12 mouse cellular contexts compared by ENCODE assay signal in genomic region chr11:35053613-35053950, GRCm38 (mm10).
A peak's percentile ranks its signal among the peaks of the same experiment; 100 is the strongest.
DNase-seq lines count a peak whose midpoint lies in the region; ATAC-seq and TF ChIP-seq lines count a peak whose summit lies in the region.
"Had no signal": no experiment of that assay in that cellular context is flagged by ENCODE, and none has a peak within 500 bp of the region (broad histone marks: within the 10 kb centered on the region; RNA-seq: fewer than 3 reads in every experiment).

No protein-coding gene starts in this region.

- WGBS in kidney, postnatal 0 days, result 44% methylated on average over 2 of the region's 2 CpGs
- 53% methylated on average over 2 of the region's 2 CpGs for WGBS in kidney, embryonic 14.5 days
- WGBS in embryonic facial prominence, embryonic 15.5 days, result 49% methylated on average over 2 of the region's 2 CpGs
- 81% methylated on average over 2 of the region's 2 CpGs for WGBS in forebrain, embryonic 13.5 days

- H3K9me3 ChIP-seq in kidney, postnatal 0 days (replicated peaks; ENCODE audit: low read length), result no peaks in the 10 kb centered on the region
- H3K9me3 ChIP-seq in kidney, embryonic 14.5 days (ENCODE audit: control insufficient read depth, low read length), result no peaks in the 10 kb centered on the region
- H3K9me3 ChIP-seq in embryonic facial prominence, embryonic 15.5 days (replicated peaks), result no peaks in the 10 kb centered on the region
- H3K9me3 ChIP-seq in forebrain, embryonic 13.5 days (replicated peaks), result no peaks in the 10 kb centered on the region
- H3K9me3 ChIP-seq: limb, embryonic 15.5 days; midbrain, embryonic 10.5 days had no signal

- H3K4me1 ChIP-seq in kidney, postnatal 0 days (replicated peaks; ENCODE audit: insufficient read depth, low read length), result no peaks in the 10 kb centered on the region
- 0 out of 2 replicates have a peak, but pooled peaks cover 2% of the 10 kb centered on the region for H3K4me1 ChIP-seq in kidney, embryonic 14.5 days (ENCODE audit: control insufficient read depth, insufficient read depth, low read length)
- peaks cover 6% of the 10 kb centered on the region; the same call in 1 of the 2 replicates for H3K4me1 ChIP-seq in embryonic facial prominence, embryonic 15.5 days
- no peaks in the 10 kb centered on the region for H3K4me1 ChIP-seq in forebrain, embryonic 13.5 days

- peak; percentile 39 for DNase-seq in kidney, postnatal 0 days (ENCODE audit: low spot score)
- DNase-seq in NIH3T3 (ENCODE audit: low read depth), result peak; percentile 81
- peak; percentile 72 for DNase-seq in lung, postnatal 10 days
- no peak for DNase-seq in frontal cortex, postnatal 10 days (ENCODE audit: low spot score in 2 of 2)
- DNase-seq: layer of hippocampus, adult 9-11 months; retina, postnatal 1 day had no signal

- ATAC-seq in kidney, postnatal 0 days (replicated peaks; ENCODE audit: low FRiP score, low read depth), result no peak
- no peak for ATAC-seq in kidney, embryonic 14.5 days (ENCODE audit: low FRiP score, low TSS enrichment)
- ATAC-seq in embryonic facial prominence, embryonic 15.5 days (ENCODE audit: insufficient number of reproducible peaks, low FRiP score, low TSS enrichment, low read depth), result peak; percentile 72; the same call in 1 of the 2 replicates
- no peak for ATAC-seq in forebrain, embryonic 13.5 days
- ATAC-seq: forebrain, embryonic 16.5 days had no signal

- H3K27me3 ChIP-seq in kidney, postnatal 0 days (ENCODE audit: insufficient read depth, low read length), result no peaks in the 10 kb centered on the region
- H3K27me3 ChIP-seq in kidney, embryonic 14.5 days (ENCODE audit: control insufficient read depth, insufficient read depth, low read length), result no peaks in the 10 kb centered on the region
- no peaks in the 10 kb centered on the region for H3K27me3 ChIP-seq in embryonic facial prominence, embryonic 15.5 days
- no peaks in the 10 kb centered on the region for H3K27me3 ChIP-seq in forebrain, embryonic 13.5 days
- H3K27me3 ChIP-seq: limb, embryonic 15.5 days had no signal

- no peak overlapping the region for H3K27ac ChIP-seq in kidney, postnatal 0 days
- H3K27ac ChIP-seq in kidney, embryonic 14.5 days (ENCODE audit: low read depth, low read length), result no peak overlapping the region
- H3K27ac ChIP-seq in embryonic facial prominence, embryonic 15.5 days (replicated peaks), result peak overlapping the region; percentile 19; the same call in 1 of the 2 replicates
- H3K27ac ChIP-seq in forebrain, embryonic 13.5 days, result no peak overlapping the region
- H3K27ac ChIP-seq: midbrain, embryonic 10.5 days had no signal

- no peak overlapping the region for H3K4me3 ChIP-seq in kidney, postnatal 0 days (replicated peaks; ENCODE audit: low read depth, low read length)
- no peak overlapping the region for H3K4me3 ChIP-seq in kidney, embryonic 14.5 days (ENCODE audit: low read length)
- no peak overlapping the region for H3K4me3 ChIP-seq in embryonic facial prominence, embryonic 15.5 days (replicated peaks)
- H3K4me3 ChIP-seq in forebrain, embryonic 13.5 days, result no peak overlapping the region
- H3K4me3 ChIP-seq: limb, embryonic 15.5 days; midbrain, embryonic 10.5 days had no signal

- no peak overlapping the region for H3K4me2 ChIP-seq in kidney, postnatal 0 days (ENCODE audit: low read length)
- H3K4me2 ChIP-seq in kidney, embryonic 14.5 days (replicated peaks; ENCODE audit: low read depth, low read length), result no peak overlapping the region
- H3K4me2 ChIP-seq in embryonic facial prominence, embryonic 15.5 days (replicated peaks), result no peak overlapping the region
- no peak overlapping the region for H3K4me2 ChIP-seq in forebrain, embryonic 13.5 days
- H3K4me2 ChIP-seq: limb, embryonic 15.5 days had no signal

- no peak for TF ChIP-seq CTCF in kidney, postnatal 0 days (IDR thresholded peaks at IDR 0.05; ENCODE audit: low read depth)

- H3K9ac ChIP-seq in kidney, postnatal 0 days (ENCODE audit: low read depth, low read length), result no peak overlapping the region
- H3K9ac ChIP-seq in kidney, embryonic 14.5 days (ENCODE audit: low read depth, low read length), result no peak overlapping the region
- no peak overlapping the region for H3K9ac ChIP-seq in embryonic facial prominence, embryonic 15.5 days
- no peak overlapping the region for H3K9ac ChIP-seq in forebrain, embryonic 13.5 days
- H3K9ac ChIP-seq: limb, embryonic 15.5 days had no signal

- H3K36me3 ChIP-seq in kidney, postnatal 0 days (ENCODE audit: insufficient read depth, low read length), result no peaks in the 10 kb centered on the region
- no peaks in the 10 kb centered on the region for H3K36me3 ChIP-seq in kidney, embryonic 14.5 days (ENCODE audit: control insufficient read depth, insufficient read depth, low read length)
- H3K36me3 ChIP-seq in embryonic facial prominence, embryonic 15.5 days, result no peaks in the 10 kb centered on the region
- no peaks in the 10 kb centered on the region for H3K36me3 ChIP-seq in forebrain, embryonic 13.5 days (ENCODE audit: poor library complexity, severe bottlenecking)
- H3K36me3 ChIP-seq: limb, embryonic 15.5 days; midbrain, embryonic 10.5 days had no signal

Comparison
In these comparisons a context has a peak if more than half of its experiments do, and no peak if none do; other contexts are left out.
1. DNase-seq: peak in kidney, postnatal 0 days (single experiment), NIH3T3 (single experiment) and lung, postnatal 10 days (single experiment); none in frontal cortex, postnatal 10 days (0 of 2).